Mouse (Mus musculus) cerebellum, adult 9-10 months (tissue): ENCODE measurements around the gene Rnf167.

Experiments used
- DNase-seq: peaks from one replicate; pipeline ENCODE4 v3.0.0; 2022

Gene Rnf167

DNA sequence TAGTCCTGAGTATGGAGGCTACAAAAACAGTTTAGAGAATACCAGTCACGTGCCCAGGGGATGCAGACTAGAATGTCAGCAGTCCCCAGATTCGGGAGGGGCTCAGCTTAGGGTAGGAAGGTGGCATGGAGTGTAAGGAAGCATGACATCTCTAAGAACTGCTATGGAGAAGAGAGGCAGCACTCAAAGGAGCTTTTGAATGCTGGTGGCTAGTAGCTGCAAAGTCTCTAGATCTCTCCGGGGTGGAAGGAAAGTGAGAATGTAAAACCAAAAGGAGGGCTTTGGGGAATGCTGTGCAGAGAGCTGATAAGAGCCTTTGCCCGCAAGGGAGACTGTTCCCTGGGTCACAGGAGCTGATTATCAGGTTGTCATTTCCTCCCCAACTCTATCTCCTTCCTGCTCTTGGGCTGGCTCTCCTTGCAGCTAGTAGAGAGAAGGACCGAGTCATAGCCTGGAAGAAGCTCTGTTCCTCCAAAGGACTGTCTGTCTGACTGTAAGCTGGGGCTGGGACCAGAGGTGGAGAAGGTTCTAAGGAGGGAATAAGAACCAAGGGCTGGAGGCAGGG lies 8.2 kb upstream of the Rnf167 start, which contains the start of gene Gp1ba:
Gene Gp1ba, plus strand, starts transcription at position 409 of the 565 bp plus-strand sequence.
- no peak for DNase-seq

DNA sequence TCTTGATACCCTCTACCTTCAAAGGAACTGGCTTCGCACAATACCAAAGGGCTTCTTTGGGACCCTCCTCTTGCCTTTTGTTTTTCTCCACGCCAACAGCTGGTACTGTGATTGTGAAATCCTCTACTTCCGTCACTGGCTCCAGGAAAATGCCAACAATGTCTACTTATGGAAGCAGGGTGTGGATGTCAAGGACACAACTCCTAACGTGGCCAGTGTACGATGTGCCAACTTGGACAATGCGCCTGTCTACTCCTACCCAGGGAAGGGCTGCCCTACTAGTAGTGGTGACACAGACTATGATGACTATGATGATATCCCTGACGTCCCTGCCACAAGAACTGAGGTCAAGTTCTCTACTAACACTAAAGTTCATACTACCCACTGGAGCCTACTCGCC lies 7.1 kb upstream of the Rnf167 start:
- no peak for DNase-seq

GRCm38 (mm10) chr11:70641241-70641640 lies 5.8 kb upstream of the Rnf167 start:
- DNase-seq: no peak

DNA sequence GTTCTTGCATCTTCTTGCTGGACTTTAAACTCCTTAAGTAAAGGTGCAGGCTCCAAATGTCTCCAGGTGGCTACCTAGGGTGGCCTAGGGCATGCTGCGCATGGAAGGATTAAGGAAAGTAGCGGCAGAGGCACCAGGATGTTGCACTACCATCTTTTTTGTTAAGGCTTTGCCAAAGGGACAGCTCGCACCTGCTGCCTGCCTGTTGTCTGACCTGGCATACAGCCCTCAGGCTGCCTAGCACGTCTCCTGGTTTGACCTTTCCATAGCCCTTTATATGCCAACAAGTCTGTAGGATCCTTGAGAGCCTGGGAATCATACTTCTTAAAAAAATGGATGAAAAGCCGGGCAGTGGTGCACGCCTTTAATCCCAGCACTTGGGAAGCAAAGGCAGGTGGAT lies 4.0 kb upstream of the Rnf167 start:
- peak; percentile 31 for DNase-seq

DNA sequence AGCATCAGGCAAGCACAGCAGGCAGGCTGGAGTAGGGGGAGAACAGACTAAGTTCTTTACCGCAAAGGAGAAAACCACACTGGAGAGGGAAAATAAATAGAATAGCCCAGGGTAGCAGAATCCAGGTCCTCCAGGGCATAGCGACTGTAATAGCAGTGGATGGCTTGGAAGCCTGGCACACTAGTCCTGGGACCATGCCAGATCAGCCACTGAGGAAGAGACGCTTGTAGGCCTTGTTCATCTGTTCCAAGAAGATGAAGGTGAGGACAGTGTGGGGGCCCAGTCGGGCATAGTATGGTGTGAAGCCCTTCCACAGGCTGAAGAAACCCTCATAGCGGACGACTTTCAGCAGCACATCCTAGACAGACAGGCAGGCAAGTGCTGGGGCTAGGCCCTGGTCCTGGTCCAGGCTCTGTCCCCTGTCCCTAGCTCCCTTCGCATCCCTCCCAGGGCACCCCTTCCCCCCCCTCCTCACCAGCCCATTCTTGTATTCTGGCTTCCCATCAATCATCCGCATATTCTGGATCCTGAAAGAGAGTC lies 2.4 kb upstream of the Rnf167 start:
- peak; percentile 54 for DNase-seq

GRCm38 (mm10) chr11:70645461-70646258 lies 1.4 kb upstream of the Rnf167 start:
- peak; percentile 56 for DNase-seq

DNA sequence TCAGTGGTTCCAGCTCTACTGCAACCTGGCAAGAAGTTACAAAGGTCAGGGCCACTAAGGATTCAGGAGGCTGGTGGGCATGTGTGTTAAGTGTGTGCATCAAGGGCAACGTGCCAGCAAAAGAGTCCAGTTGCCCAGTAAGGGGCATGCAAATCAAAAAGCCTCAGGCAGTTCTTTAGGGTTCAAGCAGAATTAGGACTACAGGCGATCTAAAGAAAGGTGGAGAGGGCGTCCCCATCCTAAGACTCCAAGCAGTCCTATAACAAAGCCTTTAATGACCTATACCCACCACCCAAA lies 828 bp upstream of the Rnf167 start:
- DNase-seq: peak; percentile 74

- DNase-seq: peak; percentile 59
Observed at GRCm38 (mm10) chr11:70647716-70648420, 833 bp downstream of the Rnf167 start.

DNA sequence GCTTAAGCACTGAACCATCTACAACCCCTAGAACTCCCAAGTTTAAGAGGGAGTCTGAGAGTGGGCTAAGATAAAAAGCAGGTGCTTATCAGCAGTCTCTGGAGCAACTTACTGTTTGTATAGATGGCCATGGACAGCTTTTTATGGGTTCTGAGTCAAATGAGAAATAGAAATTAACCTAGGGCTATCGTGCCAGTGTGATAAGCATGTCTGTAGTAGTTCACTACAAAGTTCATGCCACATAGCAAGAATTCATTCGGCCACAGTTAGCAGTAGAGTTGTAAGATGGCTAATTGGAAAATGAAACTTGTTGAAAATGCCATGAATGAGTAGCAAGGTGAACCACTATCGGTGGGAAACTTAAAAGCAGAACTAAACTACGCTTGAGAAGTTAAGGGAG lies 1.5 kb downstream of the Rnf167 start:
- peak; percentile 48 for DNase-seq

DNA sequence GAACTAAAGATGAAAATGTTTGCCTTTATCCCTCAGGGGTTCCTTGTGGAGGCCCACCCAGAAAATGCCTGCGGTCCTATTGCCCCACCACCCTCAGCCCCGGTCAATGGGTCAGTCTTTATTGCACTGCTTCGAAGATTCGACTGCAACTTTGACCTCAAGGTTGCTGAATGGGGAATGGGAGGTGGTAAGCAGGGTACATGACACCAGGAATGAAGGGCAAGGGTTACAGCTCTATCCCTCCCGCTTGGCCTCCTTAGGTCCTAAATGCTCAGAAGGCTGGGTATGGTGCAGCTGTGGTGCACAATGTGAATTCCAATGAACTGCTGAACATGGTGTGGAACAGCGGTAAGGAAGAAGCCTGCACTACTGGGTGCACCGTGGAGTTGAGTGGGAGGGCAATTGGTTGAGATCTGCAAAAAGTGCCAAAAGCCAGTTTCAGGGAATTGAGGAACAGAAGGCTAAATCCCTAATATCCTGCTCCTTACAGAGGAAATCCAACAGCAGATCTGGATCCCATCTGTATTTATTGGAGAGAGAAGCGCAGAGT lies 2.2 kb downstream of the Rnf167 start:
- DNase-seq: no peak

DNA sequence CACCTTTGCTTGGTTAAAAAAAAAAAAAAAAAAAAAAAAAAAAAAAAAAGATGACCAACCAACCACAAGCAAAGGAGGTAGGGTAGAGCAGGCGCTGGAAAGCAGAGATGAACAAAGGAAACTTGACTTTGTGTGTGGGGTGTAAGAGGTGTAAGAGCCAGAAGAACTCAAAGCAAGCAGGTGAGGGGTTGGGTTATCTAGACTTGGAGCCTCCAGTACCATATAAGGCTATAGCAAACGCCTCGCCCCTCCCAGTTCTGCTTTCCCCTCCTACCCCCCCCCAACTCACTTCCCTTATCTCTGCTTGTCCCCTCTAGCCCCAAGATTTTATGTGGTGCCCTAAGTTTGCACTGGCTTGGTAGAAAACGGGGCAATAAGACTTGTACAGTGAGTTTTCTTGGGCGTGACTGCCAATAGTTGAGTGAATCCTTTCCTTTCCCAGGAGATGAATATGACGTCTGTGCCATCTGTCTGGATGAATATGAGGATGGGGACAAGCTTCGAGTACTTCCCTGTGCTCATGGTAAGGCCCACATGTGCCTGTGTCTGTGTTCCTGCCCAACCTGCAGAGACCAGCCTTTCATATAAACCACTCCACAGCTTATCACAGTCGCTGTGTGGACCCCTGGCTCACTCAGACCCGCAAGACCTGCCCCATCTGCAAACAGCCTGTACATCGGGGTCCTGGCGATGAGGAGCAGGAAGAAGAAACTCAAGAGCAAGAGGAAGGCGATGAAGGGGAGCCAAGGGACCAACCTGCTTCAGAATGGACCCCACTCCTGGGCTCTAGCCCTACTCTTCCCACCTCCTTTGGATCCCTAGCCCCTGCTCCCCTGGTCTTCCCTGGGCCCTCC lies 3.5 kb downstream of the Rnf167 start:
- DNase-seq: peak; percentile 36

DNA sequence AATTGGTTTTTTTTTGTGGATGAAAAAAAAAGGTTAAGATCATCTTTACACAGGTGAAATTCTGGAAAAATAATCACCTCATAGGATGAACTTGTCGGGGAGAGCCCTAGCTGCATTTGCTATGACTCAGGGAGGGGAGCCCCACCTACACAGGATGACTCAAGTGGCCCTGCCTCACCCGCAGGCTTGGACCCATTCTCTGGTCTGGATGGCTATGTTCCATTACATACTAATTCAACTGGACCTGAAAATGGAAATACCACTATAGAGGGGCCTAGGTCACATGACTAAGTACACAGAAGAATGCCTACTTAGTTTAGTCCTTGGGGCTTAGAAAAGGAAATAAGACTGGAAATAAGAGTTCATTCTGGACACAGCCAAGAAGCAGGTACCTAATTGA lies 4.4 kb downstream of the Rnf167 start:
- DNase-seq: peak; percentile 47

GRCm38 (mm10) chr11:70652029-70652883 lies 5.2 kb downstream of the Rnf167 start:
- peak; percentile 55 for DNase-seq

DNA sequence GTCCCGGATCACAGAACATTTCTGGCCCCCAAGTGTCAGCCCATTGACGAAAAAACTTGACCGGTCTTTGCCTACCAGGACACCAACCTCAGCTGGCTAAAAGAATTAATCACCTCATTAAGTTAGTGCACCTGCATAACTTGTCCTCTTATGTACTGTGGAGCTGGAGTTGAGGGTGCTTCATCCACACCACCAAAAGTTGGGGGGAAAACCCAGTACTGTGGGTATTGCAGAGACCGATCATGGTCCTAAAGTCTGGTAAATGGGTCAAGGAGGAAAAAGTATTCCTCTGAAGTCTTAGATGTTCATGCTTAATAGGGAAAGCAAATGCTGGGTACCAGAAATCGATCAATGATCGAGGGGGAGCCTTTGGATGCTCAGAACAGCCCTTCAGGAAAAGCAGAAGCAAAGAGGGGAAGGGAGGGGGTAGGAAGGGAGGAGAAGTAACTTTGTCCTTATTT lies 5.9 kb downstream of the Rnf167 start:
- DNase-seq: peak; percentile 50

- DNase-seq: peak; percentile 64
Observed at GRCm38 (mm10) chr11:70653345-70654197, 6.5 kb downstream of the Rnf167 start.

DNA sequence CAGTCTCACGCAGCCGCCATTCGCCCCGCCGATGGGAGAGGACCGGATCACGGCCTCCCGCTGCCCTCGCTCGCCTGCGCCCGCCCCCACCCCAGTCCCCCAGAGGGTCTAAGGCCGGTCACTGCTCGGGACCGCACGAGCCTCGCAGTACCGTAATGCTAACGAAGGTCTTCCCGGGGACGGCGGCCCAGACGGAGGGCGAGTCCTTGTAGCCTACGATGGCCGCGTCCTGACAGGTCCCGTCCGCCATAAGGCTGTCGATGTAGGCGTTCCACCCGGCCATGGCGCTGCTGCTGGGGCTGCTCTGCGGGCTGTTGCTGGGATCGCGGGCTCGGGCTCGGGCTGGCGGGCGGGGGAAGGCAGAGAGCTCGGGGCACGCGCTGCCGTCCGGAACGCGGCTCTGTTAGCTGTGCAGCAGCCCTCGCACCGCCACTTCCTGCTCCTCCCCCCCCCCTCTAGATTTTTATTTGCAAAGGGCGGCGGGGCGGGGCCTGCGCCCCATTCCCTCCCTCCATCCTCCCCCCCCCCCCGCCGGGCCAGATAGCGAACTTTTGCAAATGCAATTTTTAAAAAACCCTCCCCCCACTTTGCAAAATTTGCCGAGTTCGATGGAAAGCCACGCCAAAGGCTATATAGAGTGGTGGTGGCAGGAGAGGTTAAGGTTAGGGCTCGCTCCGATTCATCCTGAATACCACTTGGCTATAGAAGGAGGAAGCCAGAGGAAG lies 7.3 kb downstream of the Rnf167 start, which contains the start of gene Pfn1:
Gene Pfn1, minus strand, starts transcription at position 447 of the 725 bp plus-strand sequence.
- DNase-seq: peak; percentile 76

- DNase-seq: peak; percentile 79
Observed at GRCm38 (mm10) chr11:70654923-70655570, 8.0 kb downstream of the Rnf167 start.

DNA sequence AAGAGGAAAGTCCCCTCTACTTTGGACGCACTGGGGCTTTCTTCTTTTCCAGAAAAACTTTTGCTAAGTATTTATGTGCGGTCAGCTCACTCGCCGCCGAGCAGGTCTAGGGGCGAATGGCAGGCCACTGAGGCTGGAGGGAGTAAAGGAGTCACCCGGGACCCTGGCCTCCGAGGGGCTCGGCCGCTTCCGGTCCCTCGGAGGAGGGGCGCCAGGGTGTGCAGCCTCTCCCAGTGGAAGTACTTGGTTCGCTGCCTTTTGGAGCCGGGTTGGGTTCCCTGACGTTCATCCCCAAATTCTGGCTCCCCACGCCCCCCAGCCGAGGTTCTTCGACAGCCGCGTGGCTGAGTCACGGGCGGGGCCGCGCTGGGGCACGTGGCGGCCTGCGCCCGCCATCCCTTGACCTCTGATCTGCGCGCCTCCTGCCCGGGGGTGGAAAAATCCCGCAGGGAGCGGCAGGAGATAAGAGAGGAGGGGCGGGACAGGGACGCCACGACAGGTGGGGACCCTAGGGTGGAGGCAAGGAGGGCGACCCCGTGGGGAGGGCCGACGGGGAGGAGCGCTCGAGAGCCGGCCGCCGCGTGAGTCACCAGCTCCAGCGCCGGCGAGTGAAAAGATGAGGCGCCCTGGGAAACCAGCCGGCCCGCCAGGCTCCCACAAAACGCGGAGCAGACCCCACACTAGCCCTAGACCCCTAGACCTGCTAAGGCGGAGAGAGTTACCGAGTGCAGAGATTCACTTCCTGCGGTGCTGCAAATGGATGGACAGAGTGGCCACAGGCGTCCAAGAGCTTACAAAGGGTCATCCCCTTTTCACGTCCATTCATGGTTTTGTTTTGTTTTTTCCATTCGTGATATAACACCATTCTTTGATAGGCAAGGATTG lies 8.8 kb downstream of the Rnf167 start:
- peak; percentile 60 for DNase-seq
